Mouse (Mus musculus): ENCODE measurements around the gene Hnrnpc.
A peak's percentile ranks its signal among the peaks of the same experiment; 100 is the strongest.

Gene Hnrnpc

DNA sequence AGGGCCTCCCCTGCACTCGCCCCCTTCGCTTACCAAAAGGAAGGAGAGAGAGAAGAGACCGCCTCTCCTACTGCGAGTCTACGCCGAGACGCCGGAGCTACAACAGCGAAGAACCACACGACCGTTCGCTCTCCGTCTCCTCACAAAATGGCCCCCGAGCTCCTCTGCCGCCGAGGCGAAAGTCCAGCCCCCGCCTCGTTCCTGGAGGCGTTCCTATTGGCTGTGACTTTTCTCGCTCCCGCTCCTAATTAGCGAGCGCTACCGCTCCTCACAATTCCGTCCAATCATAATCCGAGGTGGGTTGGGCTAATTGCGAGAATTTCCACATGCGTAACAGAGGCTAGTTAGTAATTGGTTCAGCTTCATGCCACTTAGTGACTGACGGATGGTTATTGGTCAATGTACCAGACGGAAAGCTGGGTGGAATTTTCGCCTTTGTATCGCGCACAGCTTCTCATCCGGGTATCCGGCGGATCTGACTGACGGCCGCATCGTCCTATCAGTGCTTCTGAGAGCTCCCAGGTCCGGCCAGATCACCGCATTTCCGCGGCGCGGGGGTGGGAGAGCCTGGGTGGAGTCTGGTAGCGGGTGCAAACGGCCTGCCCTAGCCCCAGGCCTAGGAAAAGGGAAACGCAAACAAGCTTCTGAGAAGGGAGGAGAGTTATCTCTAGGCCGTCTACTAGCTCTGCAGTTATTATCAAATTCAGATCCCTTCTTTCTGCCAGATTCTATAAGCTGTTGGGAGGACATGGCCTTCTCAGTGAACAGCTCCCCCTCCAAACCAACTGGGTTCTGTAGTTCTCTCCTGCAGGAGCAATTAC lies at the start of gene Hnrnpc:
Gene Hnrnpc, minus strand, starts transcription at position 173 of the 821 bp plus-strand sequence.
- TF ChIP-seq GATA4 (IDR thresholded peaks at IDR 0.05; ENCODE audit: insufficient replicate concordance, low read length) = 0 out of 2 replicates have a peak, but pooled peaks have one; percentile 52

GRCm38 (mm10) chr14:52152613-52153012 lies 48.8 kb upstream of the Hnrnpc start:
- TF ChIP-seq GATA4 (IDR thresholded peaks at IDR 0.05; ENCODE audit: insufficient replicate concordance, low read length) = no peak

GRCm38 (mm10) chr14:52152179-52152578 lies 48.4 kb upstream of the Hnrnpc start:
- TF ChIP-seq GATA4 (IDR thresholded peaks at IDR 0.05; ENCODE audit: insufficient replicate concordance, low read length) = no peak

DNA sequence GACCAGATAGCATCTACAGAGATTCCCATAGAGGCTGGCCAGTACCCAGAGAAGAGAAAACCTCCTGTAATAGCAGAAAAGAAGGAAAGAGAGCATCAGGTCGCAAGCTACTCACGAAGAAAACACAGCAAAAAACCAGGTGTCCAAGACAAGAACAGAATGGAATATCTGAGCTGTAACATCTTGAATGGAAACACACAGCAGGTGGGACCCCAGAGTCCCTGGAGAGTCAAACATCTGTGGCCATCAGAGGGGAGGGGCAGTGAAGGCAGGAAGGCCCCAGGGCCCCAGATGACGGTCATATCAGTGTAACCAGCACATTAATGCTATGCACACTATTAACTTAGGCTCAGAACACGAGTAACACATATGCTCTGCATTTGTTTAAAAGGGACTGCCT lies 46.1 kb upstream of the Hnrnpc start:
- TF ChIP-seq GATA4 (IDR thresholded peaks at IDR 0.05; ENCODE audit: insufficient replicate concordance, low read length) = no peak

- TF ChIP-seq GATA4 (IDR thresholded peaks at IDR 0.05; ENCODE audit: insufficient replicate concordance, low read length) = no peak
These were observed 42.7 kb upstream of the Hnrnpc start for GRCm38 (mm10) chr14:52146540-52146939.

- TF ChIP-seq GATA4 (IDR thresholded peaks at IDR 0.05; ENCODE audit: insufficient replicate concordance, low read length) = no peak
These were observed 40.3 kb upstream of the Hnrnpc start for GRCm38 (mm10) chr14:52144165-52144564.

DNA sequence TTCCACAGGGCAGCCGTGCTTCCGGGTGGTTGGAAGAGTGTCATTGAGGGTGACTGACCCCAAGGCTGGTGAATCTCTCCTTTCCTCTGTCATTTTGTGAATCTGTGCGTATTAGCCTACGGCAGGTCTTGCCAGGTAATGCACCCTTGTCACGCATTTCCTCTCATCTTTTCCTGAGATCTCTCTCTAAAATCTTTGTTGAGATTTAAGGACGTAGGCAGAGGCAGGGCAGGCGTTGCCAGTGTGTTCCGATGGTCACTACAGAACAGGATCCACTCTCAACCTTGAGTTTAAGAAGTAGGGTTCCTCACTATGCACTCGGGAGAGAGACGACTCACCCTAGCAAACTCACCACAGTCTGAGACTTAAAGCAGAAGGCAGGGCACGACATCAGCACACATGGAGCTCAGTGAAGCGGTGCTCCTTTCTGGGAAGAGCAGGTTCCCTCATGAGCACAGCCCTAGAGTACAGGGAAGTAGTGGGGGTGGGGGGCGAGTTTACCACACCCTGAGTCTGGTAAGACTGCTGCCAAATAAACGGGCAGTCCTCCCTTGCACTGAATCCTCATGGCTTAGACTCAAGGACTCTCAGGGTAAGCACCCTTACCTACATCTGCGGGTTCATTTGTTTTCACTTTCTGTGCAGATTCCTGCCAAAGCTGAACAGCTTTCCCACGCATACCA lies 37.8 kb upstream of the Hnrnpc start:
- no peak for TF ChIP-seq GATA4 (IDR thresholded peaks at IDR 0.05; ENCODE audit: insufficient replicate concordance, low read length)

- TF ChIP-seq GATA4 (IDR thresholded peaks at IDR 0.05; ENCODE audit: insufficient replicate concordance, low read length) = no peak
These were observed 37.0 kb upstream of the Hnrnpc start for GRCm38 (mm10) chr14:52140577-52141444.

- TF ChIP-seq GATA4 (IDR thresholded peaks at IDR 0.05; ENCODE audit: insufficient replicate concordance, low read length) = no peak
These were observed 29.8 kb upstream of the Hnrnpc start for GRCm38 (mm10) chr14:52133584-52133983.

- TF ChIP-seq GATA4 (IDR thresholded peaks at IDR 0.05; ENCODE audit: insufficient replicate concordance, low read length) = no peak
These were observed 20.8 kb upstream of the Hnrnpc start for GRCm38 (mm10) chr14:52124636-52125035.

DNA sequence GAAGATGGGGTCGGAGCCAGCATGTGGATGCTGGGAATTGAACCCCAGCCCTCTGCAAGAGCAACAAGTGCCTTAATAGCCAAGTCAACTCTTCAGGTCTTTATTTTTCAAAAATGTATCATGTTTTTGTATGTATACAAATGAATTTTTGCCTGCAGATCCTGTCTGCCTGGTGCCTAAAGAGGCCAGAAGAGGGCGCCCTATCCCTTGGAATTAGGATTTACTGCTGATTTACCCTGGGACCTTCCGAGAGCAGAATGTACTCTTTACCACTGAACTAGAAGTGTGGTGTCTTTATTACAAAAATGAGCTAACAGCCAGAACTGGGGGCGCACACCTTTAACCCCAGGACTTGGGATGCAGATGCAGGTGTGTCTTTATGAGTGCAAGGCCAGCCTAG lies 20.1 kb upstream of the Hnrnpc start:
- no peak for TF ChIP-seq GATA4 (IDR thresholded peaks at IDR 0.05; ENCODE audit: insufficient replicate concordance, low read length)

GRCm38 (mm10) chr14:52120169-52120568 lies 16.3 kb upstream of the Hnrnpc start:
- no peak for TF ChIP-seq GATA4 (IDR thresholded peaks at IDR 0.05; ENCODE audit: insufficient replicate concordance, low read length)

- no peak for TF ChIP-seq GATA4 (IDR thresholded peaks at IDR 0.05; ENCODE audit: insufficient replicate concordance, low read length)
These were observed 15.2 kb upstream of the Hnrnpc start for GRCm38 (mm10) chr14:52118823-52119608.

- no peak for TF ChIP-seq GATA4 (IDR thresholded peaks at IDR 0.05; ENCODE audit: insufficient replicate concordance, low read length)
These were observed 14.6 kb upstream of the Hnrnpc start for GRCm38 (mm10) chr14:52118456-52118822.

DNA sequence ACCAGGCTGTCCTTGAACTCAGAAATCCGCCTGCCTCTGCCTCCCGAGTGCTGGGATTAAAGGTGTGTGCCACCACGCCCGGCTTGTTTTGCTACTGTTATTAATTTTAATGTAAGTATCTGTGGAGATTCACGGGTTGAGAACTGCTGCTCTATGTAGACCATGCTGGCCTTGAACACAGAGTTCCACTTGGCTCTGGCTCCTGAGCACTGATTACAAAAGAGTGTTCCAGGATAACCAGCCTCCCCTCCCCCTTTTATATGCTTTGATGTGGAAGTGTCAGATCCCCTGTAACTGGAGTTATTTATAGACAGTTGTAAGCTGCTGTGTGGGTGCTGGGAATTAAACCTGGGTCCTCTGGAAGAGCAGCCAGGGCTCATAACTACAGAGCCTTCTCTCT lies 13.4 kb upstream of the Hnrnpc start:
- TF ChIP-seq GATA4 (IDR thresholded peaks at IDR 0.05; ENCODE audit: insufficient replicate concordance, low read length) = no peak
